Mouse (Mus musculus): Measurements from ENCODE around the gene Igf2. TPM values are rescaled to one million over a fixed set of nuclear protein-coding genes. Genes with fewer than 3 reads are reported as not detected.

The Igf2 gene
- polyA plus RNA-seq, 1 experiment from 2014 or later, result 978 TPM

DNA sequence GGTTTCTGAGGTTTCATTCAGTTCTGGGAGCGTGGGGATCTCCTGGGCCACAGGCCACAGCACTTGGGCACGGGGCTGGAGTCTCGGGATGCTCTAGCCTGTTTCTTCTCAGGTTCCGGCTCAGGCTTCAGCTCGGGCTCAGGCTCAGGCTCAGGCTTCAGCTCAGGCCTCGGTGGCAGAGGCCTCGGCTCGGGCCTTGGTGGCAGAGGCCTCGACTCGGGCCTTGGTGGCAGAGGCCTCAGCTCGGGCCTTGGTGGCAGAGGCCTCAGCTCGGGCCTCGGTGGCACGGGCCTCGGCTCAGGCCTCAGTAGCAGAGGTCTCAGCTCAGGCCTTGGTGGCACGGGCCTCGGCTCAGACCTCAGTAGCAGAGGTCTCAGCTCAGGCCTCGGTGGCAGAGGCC, 905 bp upstream of the Igf2 start:
- ATAC-seq, result no peak

DNA sequence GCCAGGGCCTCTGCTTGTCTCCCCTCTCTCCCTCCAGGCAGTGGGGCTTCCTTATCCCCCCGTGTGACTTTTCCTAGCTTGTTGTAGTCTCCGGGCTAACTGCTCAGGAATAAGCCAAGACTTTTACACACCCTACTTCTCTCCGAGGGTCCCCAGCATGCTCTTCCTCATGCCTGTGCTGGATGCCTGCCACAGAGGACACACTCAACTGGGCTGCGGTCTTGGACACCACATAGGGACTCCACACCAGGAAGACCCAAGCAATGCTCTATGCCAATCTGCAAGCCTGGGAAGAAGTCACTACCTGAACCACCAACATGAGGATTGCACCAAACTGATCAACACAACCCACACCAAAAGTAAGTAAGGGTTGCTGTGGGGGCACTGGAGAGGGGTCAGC, 507 bp downstream of the Igf2 start:
- Histone ChIP-seq H3K27ac (peak overlapping the region; percentile 17; the same call in 1 of the 2 replicates), H3K9ac (no peak overlapping the region), H3K9me3 (0 out of 2 replicates have a peak, but pooled peaks cover 7% of the 10 kb centered on the region), H3K4me1 (replicated peaks) (peaks cover 6% of the 10 kb centered on the region; the same call in 1 of the 2 replicates), H3K27me3 (replicated peaks) (peaks cover 44% of the 10 kb centered on the region), H3K4me3 (replicated peaks) (no peak overlapping the region), H3K4me2 (replicated peaks) (0 out of 2 replicates have a peak overlapping the region, but pooled peaks have one; percentile 11), H3K36me3 (peaks cover 4% of the 10 kb centered on the region; the same call in 1 of the 2 replicates)
- no peak for ATAC-seq
- WGBS, result 68% methylated on average over 4 of the region's 4 CpGs

More for the DNA sequence above, 905 bp upstream of the Igf2 start:
- Histone ChIP-seq H3K27me3 (replicated peaks) (peaks cover 39% of the 10 kb centered on the region), H3K4me3 (replicated peaks) (no peak overlapping the region), H3K4me1 (replicated peaks) (peaks cover 6% of the 10 kb centered on the region; the same call in 1 of the 2 replicates), H3K9me3 (0 out of 2 replicates have a peak, but pooled peaks cover 7% of the 10 kb centered on the region), H3K36me3 (peaks cover 4% of the 10 kb centered on the region; the same call in 1 of the 2 replicates), H3K9ac (no peak overlapping the region), H3K4me2 (replicated peaks) (no peak overlapping the region), H3K27ac (no peak overlapping the region)
- WGBS, result 90% methylated on average over 16 of the region's 18 CpGs

DNA sequence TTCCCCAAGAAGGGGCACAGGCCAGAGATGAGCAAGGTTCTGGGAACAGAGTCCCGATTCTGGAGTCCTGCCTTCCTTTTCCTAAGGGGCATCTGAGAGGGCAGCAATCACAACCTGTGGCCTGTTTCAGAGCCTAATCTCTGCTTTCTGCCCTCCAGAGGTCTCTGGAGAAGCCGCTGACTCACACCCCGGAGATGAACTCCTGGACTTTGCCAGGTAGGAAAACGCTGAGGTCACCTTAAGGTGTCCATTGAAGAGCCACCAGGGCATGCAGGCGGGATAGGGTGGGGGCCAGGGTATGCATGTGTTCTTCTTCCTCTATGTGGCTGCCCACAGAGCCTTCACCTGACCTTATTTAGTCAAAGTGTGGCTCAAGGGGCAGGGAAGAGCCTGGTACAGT, 1.3 kb downstream of the Igf2 start:
- peaks cover 2% of the 10 kb centered on the region; the same call in 1 of the 2 replicates for H3K36me3 ChIP-seq
- WGBS, result 57% methylated on average over 5 of the region's 5 CpGs
- H3K27me3 ChIP-seq (replicated peaks), result peaks cover 52% of the 10 kb centered on the region
- peak overlapping the region; percentile 58 for H3K4me2 ChIP-seq (replicated peaks)
- 0 out of 2 replicates have a peak, but pooled peaks cover 6% of the 10 kb centered on the region for H3K9me3 ChIP-seq
- 0 out of 2 replicates have a peak overlapping the region, but pooled peaks have one; percentile 22 for H3K27ac ChIP-seq
- ATAC-seq, result no peak
- H3K9ac ChIP-seq, result no peak overlapping the region
- H3K4me3 ChIP-seq (replicated peaks), result 0 out of 2 replicates have a peak overlapping the region, but pooled peaks have one; percentile 5
- peaks cover 13% of the 10 kb centered on the region; the same call in 1 of the 2 replicates for H3K4me1 ChIP-seq (replicated peaks)

DNA sequence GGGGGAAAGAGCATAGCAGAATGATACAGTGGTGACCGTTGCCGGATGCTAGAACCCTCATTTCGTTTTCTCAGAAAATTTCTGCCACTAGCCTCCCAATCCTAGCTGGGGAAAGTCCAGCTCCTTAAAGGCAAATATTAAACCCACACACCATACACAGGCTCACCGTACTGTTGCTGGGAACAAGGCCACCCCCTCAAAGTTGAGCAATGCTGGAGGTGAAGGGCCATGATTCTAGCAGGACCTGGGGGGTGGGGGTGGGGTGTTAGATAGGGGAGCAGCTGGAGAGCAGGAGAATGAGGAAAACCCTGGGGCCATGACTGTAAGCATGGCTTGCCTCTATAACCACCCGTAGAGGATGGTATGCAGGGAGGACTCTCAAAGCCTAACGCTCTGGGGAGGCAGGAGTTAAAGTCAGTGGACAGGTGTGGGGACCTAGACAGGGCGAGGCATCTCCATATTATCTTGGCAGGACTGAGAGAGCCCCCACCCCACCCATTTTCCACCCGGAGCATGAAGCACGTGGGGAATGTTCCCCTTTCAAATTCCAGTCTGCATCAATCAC, 2.1 kb downstream of the Igf2 start:
- Histone ChIP-seq H3K4me2 (replicated peaks) (peak overlapping the region; percentile 58), H3K27me3 (replicated peaks) (peaks cover 58% of the 10 kb centered on the region), H3K27ac (peak overlapping the region; percentile 67; the same call in 1 of the 2 replicates), H3K36me3 (peaks cover 2% of the 10 kb centered on the region; the same call in 1 of the 2 replicates), H3K9ac (peak overlapping the region; percentile 59; the same call in 1 of the 2 replicates), H3K4me1 (replicated peaks) (peaks cover 20% of the 10 kb centered on the region; the same call in 1 of the 2 replicates), H3K9me3 (no peaks in the 10 kb centered on the region), H3K4me3 (replicated peaks) (peak overlapping the region; percentile 40)
- peak; percentile 34 for ATAC-seq
- WGBS, result 9% methylated on average over 9 of the region's 9 CpGs

DNA sequence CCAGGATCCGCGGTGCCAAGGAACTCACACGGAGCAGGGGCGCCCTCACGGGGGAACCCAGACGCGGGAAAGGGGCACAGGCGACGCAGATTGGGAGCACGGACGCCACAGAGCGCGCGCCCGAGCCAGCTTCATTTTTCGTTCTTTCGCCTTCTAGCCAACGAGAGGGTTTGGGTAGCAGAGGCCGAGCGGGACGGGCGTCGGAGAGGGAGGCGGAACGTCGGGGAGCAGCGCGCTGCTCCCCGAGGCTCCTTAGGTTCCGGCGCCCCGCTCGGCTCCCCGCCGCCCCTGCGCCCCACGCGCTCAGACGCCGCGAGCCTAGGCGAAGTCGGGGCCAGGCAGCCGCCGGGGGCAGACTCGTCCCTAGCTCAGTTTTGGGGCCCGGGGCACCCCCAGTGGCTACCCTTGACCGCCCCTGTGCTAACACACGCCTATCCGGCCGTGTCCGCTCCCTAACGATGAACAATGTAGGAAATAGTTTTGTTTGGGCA, 2.6 kb downstream of the Igf2 start:
- Histone ChIP-seq H3K9ac (peak overlapping the region; percentile 59), H3K36me3 (peaks cover 2% of the 10 kb centered on the region; the same call in 1 of the 2 replicates), H3K9me3 (no peaks in the 10 kb centered on the region), H3K4me3 (replicated peaks) (peak overlapping the region; percentile 40), H3K4me1 (replicated peaks) (peaks cover 22% of the 10 kb centered on the region; the same call in 1 of the 2 replicates), H3K27ac (peak overlapping the region; percentile 67), H3K27me3 (replicated peaks) (peaks cover 64% of the 10 kb centered on the region), H3K4me2 (replicated peaks) (peak overlapping the region; percentile 58)
- WGBS, result under 1% methylated on average over 53 of the region's 53 CpGs
- ATAC-seq, result no peak

DNA sequence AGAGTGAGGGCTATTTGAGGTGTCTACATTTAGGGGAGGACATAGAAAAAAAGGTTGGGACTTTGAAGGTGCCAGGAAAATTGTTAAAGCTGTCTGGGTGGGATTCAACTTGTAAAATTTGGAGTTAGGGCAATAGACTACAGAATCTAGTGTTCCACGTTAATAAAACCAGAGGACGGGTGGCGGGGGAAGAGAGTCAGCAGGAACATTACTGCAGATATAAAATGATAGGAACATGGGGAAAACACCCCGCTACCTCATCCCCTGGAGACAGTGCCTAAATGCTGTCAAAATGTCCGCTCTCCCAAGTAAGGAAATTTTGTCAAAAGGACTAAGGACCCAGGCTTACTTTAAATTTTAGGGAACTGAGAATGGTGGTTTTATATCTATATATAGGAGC, 3.5 kb downstream of the Igf2 start:
- Histone ChIP-seq H3K4me2 (replicated peaks) (peak overlapping the region; percentile 58), H3K4me1 (replicated peaks) (peaks cover 28% of the 10 kb centered on the region), H3K36me3 (no peaks in the 10 kb centered on the region), H3K9me3 (no peaks in the 10 kb centered on the region), H3K27ac (0 out of 2 replicates have a peak overlapping the region, but pooled peaks have one; percentile 3), H3K9ac (peak overlapping the region; percentile 59), H3K27me3 (replicated peaks) (peaks cover 69% of the 10 kb centered on the region), H3K4me3 (replicated peaks) (peak overlapping the region; percentile 40)
- ATAC-seq, result no peak
- 28% methylated on average over 5 of the region's 5 CpGs for WGBS

GRCm38 (mm10) chr7:142661811-142662210, 4.8 kb downstream of the Igf2 start:
- H3K9ac ChIP-seq, result 0 out of 2 replicates have a peak overlapping the region, but pooled peaks have one; percentile 74
- H3K4me1 ChIP-seq (replicated peaks), result peaks cover 29% of the 10 kb centered on the region
- H3K9me3 ChIP-seq, result no peaks in the 10 kb centered on the region
- no peak for ATAC-seq
- peak overlapping the region; percentile 73; the same call in 1 of the 2 replicates for H3K4me2 ChIP-seq (replicated peaks)
- no peaks in the 10 kb centered on the region for H3K36me3 ChIP-seq
- peak overlapping the region; percentile 58 for H3K4me3 ChIP-seq (replicated peaks)
- H3K27me3 ChIP-seq (replicated peaks), result peaks cover 81% of the 10 kb centered on the region
- H3K27ac ChIP-seq, result no peak overlapping the region

DNA sequence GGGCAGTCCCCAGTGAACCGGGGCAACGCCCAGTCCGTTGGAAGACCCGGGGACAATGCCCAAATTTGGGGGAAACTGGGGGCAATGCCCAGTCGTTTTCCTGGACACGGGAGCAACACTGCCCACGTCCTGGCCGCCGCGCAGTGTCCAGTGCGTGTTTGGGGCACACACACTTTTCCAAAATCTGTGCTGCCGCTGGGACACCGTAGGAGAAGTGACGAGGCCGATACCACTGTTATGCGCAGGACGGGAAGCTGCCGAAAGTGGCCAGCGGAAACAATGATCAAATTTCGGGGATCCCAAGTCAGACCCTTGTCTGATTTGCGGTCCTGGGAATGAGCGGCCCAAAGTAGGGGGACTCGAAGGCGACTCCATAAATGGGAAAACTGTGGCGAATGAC, 5.6 kb downstream of the Igf2 start:
- 2% methylated on average over 25 of the region's 25 CpGs for WGBS
- H3K4me2 ChIP-seq (replicated peaks), result peak overlapping the region; percentile 73
- H3K9me3 ChIP-seq, result no peaks in the 10 kb centered on the region
- H3K36me3 ChIP-seq, result no peaks in the 10 kb centered on the region
- H3K4me3 ChIP-seq (replicated peaks), result peak overlapping the region; percentile 58
- H3K27me3 ChIP-seq (replicated peaks), result peaks cover 83% of the 10 kb centered on the region
- ATAC-seq, result no peak
- peak overlapping the region; percentile 74 for H3K9ac ChIP-seq
- H3K4me1 ChIP-seq (replicated peaks), result peaks cover 29% of the 10 kb centered on the region
- peak overlapping the region; percentile 92 for H3K27ac ChIP-seq

- Histone ChIP-seq H3K9ac (peak overlapping the region; percentile 74), H3K36me3 (no peaks in the 10 kb centered on the region), H3K4me1 (replicated peaks) (peaks cover 29% of the 10 kb centered on the region), H3K27me3 (replicated peaks) (peaks cover 83% of the 10 kb centered on the region), H3K4me2 (replicated peaks) (peak overlapping the region; percentile 73), H3K27ac (peak overlapping the region; percentile 92), H3K4me3 (replicated peaks) (peak overlapping the region; percentile 58), H3K9me3 (no peaks in the 10 kb centered on the region)
- WGBS, result under 1% methylated on average over 29 of the region's 29 CpGs
- ATAC-seq, result no peak
These were observed 6.0 kb downstream of the Igf2 start for GRCm38 (mm10) chr7:142660651-142660945.

- ATAC-seq, result peak; percentile 48
- Histone ChIP-seq H3K9me3 (no peaks in the 10 kb centered on the region), H3K9ac (peak overlapping the region; percentile 74), H3K4me3 (replicated peaks) (peak overlapping the region; percentile 58), H3K27me3 (replicated peaks) (peaks cover 82% of the 10 kb centered on the region), H3K36me3 (no peaks in the 10 kb centered on the region), H3K4me2 (replicated peaks) (peak overlapping the region; percentile 73), H3K27ac (peak overlapping the region; percentile 92), H3K4me1 (replicated peaks) (peaks cover 29% of the 10 kb centered on the region)
- under 1% methylated on average over 43 of the region's 43 CpGs for WGBS
These were observed 6.6 kb downstream of the Igf2 start for GRCm38 (mm10) chr7:142659767-142660650.

DNA sequence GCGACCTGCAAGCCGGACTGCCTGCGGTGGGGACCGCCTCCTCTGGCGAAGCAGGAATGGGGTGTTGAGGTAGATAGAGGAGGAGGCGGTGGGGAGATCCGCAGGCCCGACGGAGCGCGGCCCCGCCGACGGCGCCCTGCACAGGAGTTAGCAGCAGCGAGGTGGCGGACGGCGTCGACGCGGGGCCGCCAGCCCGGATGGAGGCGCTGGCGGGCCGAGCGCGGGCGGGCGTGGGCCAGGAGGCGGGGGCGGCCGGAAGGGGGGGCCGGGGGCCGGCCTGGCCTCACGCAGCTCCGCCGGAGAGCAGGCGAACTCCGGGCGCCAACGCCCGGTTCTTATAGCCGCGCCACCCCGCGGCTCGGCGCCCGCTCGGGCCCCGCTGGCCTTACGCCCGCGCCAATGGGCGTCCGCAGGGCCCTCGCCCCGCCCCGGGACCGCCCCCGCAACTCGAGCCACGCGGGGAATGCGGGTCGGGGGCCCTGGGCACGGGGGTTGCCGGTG, 7.4 kb downstream of the Igf2 start:
- 0 out of 2 replicates have a peak, but pooled peaks cover under 1% of the 10 kb centered on the region for H3K36me3 ChIP-seq
- under 1% methylated on average over 49 of the region's 70 CpGs for WGBS
- H3K9ac ChIP-seq, result peak overlapping the region; percentile 74
- peak overlapping the region; percentile 58 for H3K4me3 ChIP-seq (replicated peaks)
- H3K4me1 ChIP-seq (replicated peaks), result peaks cover 31% of the 10 kb centered on the region
- peaks cover 82% of the 10 kb centered on the region for H3K27me3 ChIP-seq (replicated peaks)
- H3K9me3 ChIP-seq, result no peaks in the 10 kb centered on the region
- H3K27ac ChIP-seq, result peak overlapping the region; percentile 92
- H3K4me2 ChIP-seq (replicated peaks), result peak overlapping the region; percentile 73
- ATAC-seq, result peak; percentile 82

All from intestine, embryonic 15.5 days (tissue).